Mouse (Mus musculus) forebrain, embryonic 13.5 days (tissue): ENCODE data around the gene Map1b. TPM values are rescaled to one million over a fixed set of nuclear protein-coding genes. Genes with fewer than 3 reads are reported as not detected.

Experiments
- ATAC-seq: fragments of 200-750 bp; cut with Nextera tagmentation; 2 replicates; pipeline ENCODE4 v1.8.0; 2017
- H3K27ac ChIP-seq: fragments of 300-500 bp; sonication (generic); 2 replicates; pipeline ENCODE4 v1.5.1; 2015; ENCODE audit warnings: inconsistent platforms, mild to moderate bottlenecking, moderate library complexity
- H3K27me3 ChIP-seq: fragments of 300-500 bp; sonication (generic); 2 replicates; pipeline ENCODE4 v1.6.1; 2015; ENCODE audit warnings: mild to moderate bottlenecking, inconsistent platforms
- H3K36me3 ChIP-seq: fragments of 300-500 bp; sonication (generic); 2 replicates; pipeline ENCODE4 v1.6.1; 2015; ENCODE audit warnings: mild to moderate bottlenecking, inconsistent platforms; ENCODE audit not compliant: poor library complexity, severe bottlenecking
- H3K4me1 ChIP-seq: fragments of 300-500 bp; sonication (generic); 2 replicates; pipeline ENCODE4 v1.6.1; 2015; ENCODE audit warnings: inconsistent platforms
- H3K4me2 ChIP-seq: fragments of 300-500 bp; sonication (generic); 2 replicates; pipeline ENCODE4 v1.6.1; 2015; ENCODE audit warnings: inconsistent platforms, mild to moderate bottlenecking, moderate library complexity
- H3K4me3 ChIP-seq: fragments of 300-500 bp; sonication (generic); 2 replicates; pipeline ENCODE4 v1.5.1; 2015; ENCODE audit warnings: mild to moderate bottlenecking, inconsistent platforms
- H3K9ac ChIP-seq: fragments of 300-500 bp; sonication (generic); 2 replicates; pipeline ENCODE4 v1.6.1; 2015; ENCODE audit warnings: mild to moderate bottlenecking, inconsistent platforms
- H3K9me3 ChIP-seq: fragments of 300-500 bp; sonication (generic); replicated peaks from 2 replicates; pipeline ENCODE4 v1.6.1; 2016; ENCODE audit warnings: inconsistent platforms
- WGBS: fragments of 180-500 bp; shearing (Covaris S2); methylation state at CpG from one replicate; pipeline ENCODE4 v1.1.7; 2015; 5-methylcytosine and 5-hydroxymethylcytosine counted together
- polyA plus RNA-seq: library from polyadenylated mRNA; unstranded; fragments of >200 nt; fragmentation: Nextera tagmentation; extraction: Ambion mirVana; gene quantifications from 2 replicates; pipeline ENCODE4 v1.2.1, GENCODE M21; 2015

Gene Map1b
- polyA plus RNA-seq, 1 experiment from 2014 or later, result 1,694 TPM

DNA sequence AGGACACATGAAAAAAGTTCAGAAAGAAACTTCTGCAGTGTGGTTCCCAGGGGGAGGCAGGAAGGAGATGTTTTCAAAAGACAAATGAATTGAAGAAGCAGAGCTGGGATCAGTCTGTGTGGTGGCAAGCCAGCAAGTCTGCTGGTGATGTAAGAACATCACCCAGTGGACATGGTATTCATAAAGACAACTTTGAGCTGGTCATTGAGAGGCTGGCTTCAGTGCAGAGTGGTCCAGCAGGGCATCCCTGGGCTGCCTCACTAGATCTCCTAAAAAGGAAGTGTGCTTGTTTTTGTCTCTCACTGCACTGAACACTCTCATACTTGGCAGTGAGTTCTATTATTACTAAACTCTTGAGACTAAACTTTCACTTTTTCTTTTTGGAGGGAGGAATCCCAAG, 32.9 kb downstream of the Map1b start:
- Histone ChIP-seq H3K9ac (no peak overlapping the region), H3K4me3 (no peak overlapping the region), H3K27me3 (no peaks in the 10 kb centered on the region), H3K9me3 (no peaks in the 10 kb centered on the region), H3K27ac (no peak overlapping the region), H3K4me1 (peaks cover 68% of the 10 kb centered on the region), H3K4me2 (no peak overlapping the region), H3K36me3 (peaks cover 35% of the 10 kb centered on the region)
- no peak for ATAC-seq

DNA sequence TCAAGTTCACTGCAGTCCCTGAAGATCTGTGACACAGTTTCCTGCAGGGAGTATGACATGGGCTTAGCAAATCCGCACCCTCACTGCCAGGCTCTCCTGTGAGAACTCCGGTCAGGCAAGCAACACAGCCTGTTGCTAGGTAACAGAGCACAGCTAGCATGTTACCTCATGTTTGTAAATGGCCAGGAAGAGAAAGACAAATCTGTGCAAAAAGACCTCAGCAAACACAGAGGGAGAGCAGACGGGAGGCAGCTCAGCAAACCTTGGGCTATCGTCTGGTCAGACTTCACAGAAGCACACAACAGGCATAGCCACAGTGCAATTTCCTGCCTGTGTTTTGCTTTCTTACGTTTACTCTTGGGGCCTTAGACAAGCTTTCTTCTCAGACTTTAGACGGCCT, 40.9 kb downstream of the Map1b start:
- Histone ChIP-seq H3K27ac (peak overlapping the region; percentile 79), H3K9me3 (no peaks in the 10 kb centered on the region), H3K4me3 (no peak overlapping the region), H3K4me2 (peak overlapping the region; percentile 43), H3K4me1 (peaks cover 59% of the 10 kb centered on the region), H3K9ac (peak overlapping the region; percentile 34), H3K36me3 (peaks cover 36% of the 10 kb centered on the region), H3K27me3 (no peaks in the 10 kb centered on the region)
- 2% methylated on average over 6 of the region's 6 CpGs for WGBS
- ATAC-seq, result peak; percentile 79

DNA sequence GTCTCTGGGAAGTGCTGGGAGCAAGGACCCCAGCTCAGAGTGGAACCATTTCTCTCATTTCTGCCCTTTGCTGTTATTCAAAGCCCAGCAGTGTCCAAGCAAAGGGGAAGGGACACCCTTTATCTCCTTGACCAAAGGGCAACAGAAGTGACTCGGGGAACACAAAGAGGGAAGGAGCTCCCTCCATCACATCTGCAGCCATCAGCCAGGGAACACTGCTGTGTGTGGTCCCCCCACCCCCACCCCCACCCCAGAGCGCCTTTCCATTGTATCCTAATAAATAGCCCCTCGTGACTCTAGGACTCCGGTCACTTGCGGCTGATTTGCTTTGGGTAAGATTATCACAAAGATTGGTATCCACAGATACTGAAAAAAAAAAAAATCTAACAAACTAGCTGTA, 41.3 kb downstream of the Map1b start:
- H3K36me3 ChIP-seq, result peaks cover 35% of the 10 kb centered on the region
- H3K4me2 ChIP-seq, result peak overlapping the region; percentile 43
- ATAC-seq, result no peak
- H3K4me1 ChIP-seq, result peaks cover 63% of the 10 kb centered on the region
- H3K9me3 ChIP-seq, result no peaks in the 10 kb centered on the region
- peak overlapping the region; percentile 34; the same call in 1 of the 2 replicates for H3K9ac ChIP-seq
- WGBS, result 2% methylated on average over 5 of the region's 5 CpGs
- H3K4me3 ChIP-seq, result no peak overlapping the region
- peak overlapping the region; percentile 79 for H3K27ac ChIP-seq
- H3K27me3 ChIP-seq, result no peaks in the 10 kb centered on the region

DNA sequence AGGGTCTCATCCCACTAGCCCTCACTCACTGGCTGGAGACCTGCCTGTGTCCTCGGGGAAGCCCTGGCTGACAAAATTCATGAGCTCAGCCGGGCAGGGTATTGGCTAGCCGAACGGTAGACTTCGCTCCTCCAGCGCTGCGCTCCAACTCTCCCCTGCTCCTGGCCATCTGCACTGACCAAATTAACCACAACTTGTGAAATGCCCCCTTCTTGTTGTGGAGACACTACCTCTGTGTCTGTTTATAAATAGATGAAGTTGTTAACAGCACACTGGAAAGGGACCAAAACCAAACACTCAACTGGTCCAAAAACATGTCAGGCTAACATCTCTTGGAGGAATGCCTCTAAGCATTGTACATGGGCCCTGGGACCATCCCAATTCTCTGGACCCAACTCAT, 42.2 kb downstream of the Map1b start:
- 0 out of 2 replicates have a peak overlapping the region, but pooled peaks have one; percentile 54 for H3K27ac ChIP-seq
- H3K36me3 ChIP-seq, result peaks cover 29% of the 10 kb centered on the region
- ATAC-seq, result peak; percentile 25; the same call in 1 of the 2 replicates
- no peaks in the 10 kb centered on the region for H3K27me3 ChIP-seq
- 65% methylated on average over 7 of the region's 7 CpGs for WGBS
- peak overlapping the region; percentile 14; the same call in 1 of the 2 replicates for H3K4me2 ChIP-seq
- H3K9ac ChIP-seq, result no peak overlapping the region
- H3K4me3 ChIP-seq, result no peak overlapping the region
- no peaks in the 10 kb centered on the region for H3K9me3 ChIP-seq
- H3K4me1 ChIP-seq, result peaks cover 71% of the 10 kb centered on the region

DNA sequence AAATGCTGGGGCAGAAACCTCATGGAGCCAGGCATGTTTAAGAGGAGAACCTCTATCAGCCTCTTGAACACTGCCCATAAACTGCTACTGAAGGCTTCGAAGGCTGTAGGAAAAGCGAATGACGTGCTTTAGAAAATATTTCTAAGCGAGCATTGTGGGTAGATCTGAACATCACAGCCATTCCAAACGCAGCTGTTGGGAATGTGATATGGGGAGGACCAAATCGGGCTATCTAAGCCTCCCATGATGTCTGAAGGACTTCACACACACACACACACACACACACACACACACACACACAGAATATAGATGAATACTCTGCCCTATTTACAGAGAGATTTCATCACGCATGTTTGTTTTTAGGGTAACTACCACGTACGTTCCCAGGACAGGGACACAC, 44.3 kb downstream of the Map1b start:
- Histone ChIP-seq H3K9me3 (no peaks in the 10 kb centered on the region), H3K4me3 (no peak overlapping the region), H3K4me1 (peaks cover 75% of the 10 kb centered on the region), H3K27me3 (no peaks in the 10 kb centered on the region), H3K4me2 (no peak overlapping the region), H3K27ac (peak overlapping the region; percentile 8; the same call in 1 of the 2 replicates), H3K36me3 (peaks cover 32% of the 10 kb centered on the region), H3K9ac (no peak overlapping the region)
- ATAC-seq, result no peak
- WGBS, result 95% methylated on average over 9 of the region's 9 CpGs

DNA sequence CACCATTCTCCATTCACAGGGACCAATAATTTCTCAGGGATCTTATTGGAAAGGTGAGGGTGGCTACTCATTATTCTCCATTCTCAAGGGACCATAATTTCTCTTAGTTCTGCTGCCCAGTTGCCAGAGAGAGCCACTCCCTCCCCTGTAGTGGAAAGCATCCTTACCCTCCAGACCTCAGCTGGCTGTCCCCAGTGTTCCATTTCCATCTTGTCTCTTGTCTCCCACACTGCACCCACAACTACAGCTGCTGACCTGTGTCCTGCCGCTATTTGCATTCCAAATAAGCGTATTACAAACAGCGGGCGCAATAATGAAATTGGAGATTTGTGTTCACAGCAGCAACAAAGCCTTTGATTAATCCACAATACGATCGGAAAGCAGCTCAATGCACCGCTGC, 46.3 kb downstream of the Map1b start:
- Histone ChIP-seq H3K4me2 (no peak overlapping the region), H3K36me3 (peaks cover 24% of the 10 kb centered on the region), H3K4me1 (peaks cover 71% of the 10 kb centered on the region), H3K27ac (peak overlapping the region; percentile 28; the same call in 1 of the 2 replicates), H3K27me3 (no peaks in the 10 kb centered on the region), H3K4me3 (no peak overlapping the region), H3K9me3 (no peaks in the 10 kb centered on the region), H3K9ac (no peak overlapping the region)
- WGBS, result 37% methylated on average over 7 of the region's 7 CpGs
- no peak for ATAC-seq

DNA sequence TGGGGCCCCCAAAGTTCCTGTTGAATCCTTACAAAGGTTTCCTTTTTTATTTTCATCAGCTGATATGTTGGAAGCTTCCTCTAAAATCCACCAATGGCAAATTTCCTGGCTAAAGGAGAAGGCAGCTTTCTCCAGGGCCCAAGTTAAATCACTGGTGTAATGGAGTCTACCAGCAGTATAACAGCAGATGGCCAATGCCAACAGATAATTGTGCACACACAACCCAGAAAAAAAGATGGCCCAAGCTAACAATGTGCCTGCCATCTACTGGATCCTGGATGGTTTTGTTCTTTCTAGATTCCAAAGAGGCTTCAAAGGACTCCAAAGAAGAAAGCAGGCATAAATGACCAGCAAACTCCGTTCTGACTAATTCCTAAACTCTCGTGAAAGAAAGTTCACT, 48.1 kb downstream of the Map1b start:
- no peak for ATAC-seq
- Histone ChIP-seq H3K4me3 (no peak overlapping the region), H3K9me3 (no peaks in the 10 kb centered on the region), H3K27me3 (no peaks in the 10 kb centered on the region), H3K27ac (no peak overlapping the region), H3K9ac (no peak overlapping the region), H3K4me2 (no peak overlapping the region), H3K4me1 (peaks cover 64% of the 10 kb centered on the region), H3K36me3 (peaks cover 19% of the 10 kb centered on the region)
- WGBS, result 51% methylated on average over 2 of the region's 2 CpGs

DNA sequence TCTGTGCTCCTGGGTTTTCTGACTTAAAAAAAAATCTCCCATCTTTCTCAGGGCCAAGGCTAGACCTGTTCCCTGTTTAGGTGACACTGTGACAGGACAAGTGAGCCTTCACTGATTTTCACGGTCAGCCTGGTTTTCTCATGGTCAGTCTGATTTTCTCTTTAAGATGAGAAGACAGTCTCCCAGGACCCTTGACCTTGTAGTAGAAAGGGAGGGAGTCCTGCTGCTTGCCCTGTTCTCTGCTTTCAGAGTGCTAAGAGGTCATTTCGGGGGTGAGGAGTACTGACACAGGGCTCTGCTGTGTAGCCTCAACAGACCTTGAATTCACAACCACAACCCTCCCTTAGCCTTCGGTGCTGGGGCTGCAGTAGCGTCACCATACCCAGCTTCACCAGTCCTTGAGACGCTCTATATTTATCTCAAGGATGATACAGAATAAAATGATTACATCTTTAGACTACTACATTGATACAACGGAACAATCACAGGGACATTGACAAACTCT, 49.5 kb downstream of the Map1b start:
- no peak overlapping the region for H3K4me2 ChIP-seq
- H3K27ac ChIP-seq, result no peak overlapping the region
- no peak for ATAC-seq
- no peak overlapping the region for H3K4me3 ChIP-seq
- WGBS, result 62% methylated on average over 6 of the region's 6 CpGs
- no peaks in the 10 kb centered on the region for H3K9me3 ChIP-seq
- H3K27me3 ChIP-seq, result no peaks in the 10 kb centered on the region
- no peak overlapping the region for H3K9ac ChIP-seq
- peaks cover 64% of the 10 kb centered on the region for H3K4me1 ChIP-seq
- peaks cover 23% of the 10 kb centered on the region for H3K36me3 ChIP-seq

DNA sequence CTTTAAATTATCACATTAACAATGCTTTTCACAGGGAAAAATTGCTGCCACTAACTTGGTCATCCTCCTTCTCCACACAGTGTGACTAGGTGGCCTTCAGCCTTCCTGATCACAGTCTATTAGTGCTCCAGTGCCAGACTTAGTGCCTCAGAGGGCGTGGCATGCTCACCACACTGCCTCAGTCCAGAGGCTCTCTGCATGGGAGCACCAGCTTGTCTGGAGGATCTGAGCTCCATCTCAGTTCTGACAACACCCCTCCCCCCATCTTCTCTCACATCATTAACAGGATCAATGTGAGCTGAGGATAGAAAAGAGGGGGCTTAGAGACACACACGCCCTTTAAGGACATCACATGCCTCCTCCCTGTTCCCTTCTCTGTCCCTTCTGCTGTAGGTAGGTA, 50.3 kb downstream of the Map1b start:
- H3K4me1 ChIP-seq, result peaks cover 67% of the 10 kb centered on the region

DNA sequence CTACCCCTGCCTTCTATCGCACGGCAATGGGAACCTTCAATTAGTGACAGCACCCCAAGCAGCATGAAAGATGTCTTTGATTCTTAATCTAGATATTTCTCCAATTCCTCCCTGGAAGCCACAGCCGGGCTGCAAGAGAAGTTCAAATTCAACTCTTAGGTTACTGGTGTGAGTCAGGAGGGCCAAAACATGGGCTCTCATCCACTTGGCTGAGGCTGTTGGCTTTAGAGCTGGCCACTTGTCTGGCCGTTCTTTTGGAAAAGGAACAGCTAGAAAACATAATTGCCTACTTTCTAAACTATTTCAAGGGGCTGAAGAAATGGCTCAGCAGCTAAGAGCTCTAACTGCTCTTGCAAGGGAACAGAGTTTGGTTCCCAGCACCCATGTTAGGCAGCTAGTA, 51.8 kb downstream of the Map1b start:
- no peak overlapping the region for H3K9ac ChIP-seq
- no peak overlapping the region for H3K4me2 ChIP-seq
- WGBS, result 74% methylated on average over 4 of the region's 4 CpGs
- H3K36me3 ChIP-seq, result peaks cover 24% of the 10 kb centered on the region
- no peaks in the 10 kb centered on the region for H3K9me3 ChIP-seq
- no peak for ATAC-seq
- H3K27ac ChIP-seq, result no peak overlapping the region
- no peak overlapping the region for H3K4me3 ChIP-seq
- H3K4me1 ChIP-seq, result peaks cover 62% of the 10 kb centered on the region
- H3K27me3 ChIP-seq, result no peaks in the 10 kb centered on the region

More for the DNA sequence above, 50.3 kb downstream of the Map1b start:
- H3K9me3 ChIP-seq, result no peaks in the 10 kb centered on the region
- H3K27me3 ChIP-seq, result no peaks in the 10 kb centered on the region
- no peak overlapping the region for H3K9ac ChIP-seq
- H3K4me3 ChIP-seq, result no peak overlapping the region
- WGBS, result 47% methylated on average over 2 of the region's 2 CpGs
- H3K36me3 ChIP-seq, result peaks cover 23% of the 10 kb centered on the region
- H3K4me2 ChIP-seq, result no peak overlapping the region
- ATAC-seq, result peak; percentile 65
- H3K27ac ChIP-seq, result 0 out of 2 replicates have a peak overlapping the region, but pooled peaks have one; percentile 15

DNA sequence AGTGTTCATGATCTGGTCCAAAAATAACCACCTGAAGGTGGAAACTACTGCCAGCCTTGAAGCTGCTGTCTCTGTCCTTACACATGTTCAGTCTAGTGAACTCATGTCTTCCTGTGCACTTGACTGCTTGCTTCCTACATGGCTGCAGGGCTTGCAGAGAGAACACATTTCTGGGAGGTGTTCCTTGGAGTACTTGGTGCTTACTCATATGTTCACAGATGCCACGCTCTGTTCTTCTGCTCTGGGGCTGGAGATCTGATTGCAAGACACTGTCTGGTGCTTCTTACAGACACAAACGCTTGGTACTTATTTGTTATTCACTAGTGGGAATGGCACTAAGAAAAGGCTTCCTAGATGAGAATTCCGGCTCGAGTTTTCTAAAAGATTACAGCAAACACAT, 54.5 kb downstream of the Map1b start:
- Histone ChIP-seq H3K27me3 (no peaks in the 10 kb centered on the region), H3K4me2 (no peak overlapping the region), H3K4me1 (peaks cover 54% of the 10 kb centered on the region), H3K9ac (no peak overlapping the region), H3K9me3 (no peaks in the 10 kb centered on the region), H3K4me3 (no peak overlapping the region), H3K36me3 (peaks cover 19% of the 10 kb centered on the region), H3K27ac (no peak overlapping the region)
- no peak for ATAC-seq
- WGBS, result 96% methylated on average over 4 of the region's 4 CpGs

DNA sequence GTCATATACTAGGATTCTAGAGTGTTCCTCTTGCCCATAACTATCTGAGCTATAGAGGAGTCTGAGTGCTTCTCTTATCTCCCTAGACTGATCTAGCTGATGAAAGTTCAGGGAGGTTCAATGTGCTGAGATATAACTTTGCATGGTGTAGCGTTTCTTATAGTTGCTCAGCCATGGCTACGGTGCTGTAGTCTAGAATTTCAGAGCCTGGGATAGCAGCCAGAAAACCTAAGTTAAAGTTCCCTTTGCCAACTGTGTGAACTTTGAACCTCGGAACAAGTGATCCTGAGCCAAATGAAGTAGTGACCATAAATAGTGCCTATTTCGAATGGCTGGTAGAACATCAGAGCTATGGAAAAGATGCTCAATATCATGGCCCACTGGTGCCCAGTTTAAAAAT, 56.7 kb downstream of the Map1b start:
- 0 out of 2 replicates have a peak overlapping the region, but pooled peaks have one; percentile 8 for H3K9ac ChIP-seq
- peak overlapping the region; percentile 92 for H3K27ac ChIP-seq
- H3K4me2 ChIP-seq, result no peak overlapping the region
- peaks cover 31% of the 10 kb centered on the region for H3K36me3 ChIP-seq
- no peaks in the 10 kb centered on the region for H3K27me3 ChIP-seq
- H3K4me1 ChIP-seq, result peaks cover 58% of the 10 kb centered on the region
- no peak overlapping the region for H3K4me3 ChIP-seq
- H3K9me3 ChIP-seq, result no peaks in the 10 kb centered on the region
- peak; percentile 27; the same call in 1 of the 2 replicates for ATAC-seq
- WGBS, result 90% methylated on average over 4 of the region's 4 CpGs
